Comparison of ENCODE assay signal across 14 mouse cellular contexts in genomic region chr1:61471779-61472578, GRCm38 (mm10).
DNase-seq lines count a peak whose midpoint lies in the region; ATAC-seq and TF ChIP-seq lines count a peak whose summit lies in the region.
"Had no signal": no experiment of that assay in that cellular context is flagged by ENCODE, and none has a peak within 500 bp of the region (broad histone marks: within the 10 kb centered on the region; RNA-seq: fewer than 3 reads in every experiment).

No protein-coding gene starts in this region.

- 35% methylated on average over 6 of the region's 6 CpGs for WGBS in hindbrain, postnatal 0 days

- peak overlapping the region; percentile 16 for H3K4me3 ChIP-seq in hindbrain, postnatal 0 days (ENCODE audit: low read length)
- H3K4me3 ChIP-seq: heart, embryonic 15.5 days; liver, embryonic 12.5 days had no signal

- peak; percentile 70 for ATAC-seq in hindbrain, postnatal 0 days
- ATAC-seq: inflammation-experienced regulatory T-cells, adult 6 months; liver, embryonic 12.5 days; Patski had no signal

- H3K4me1 ChIP-seq in hindbrain, postnatal 0 days (ENCODE audit: insufficient read depth, low read length), result no peaks in the 10 kb centered on the region
- H3K4me1 ChIP-seq: heart, embryonic 15.5 days; liver, embryonic 12.5 days had no signal

- DNase-seq in cerebellum, postnatal 14 days, result peak; percentile 1 to 6
- DNase-seq in cerebellum, postnatal 36 days, result no peak
- peak; percentile 4 for DNase-seq in right cerebral cortex, postnatal 14 days
- no peak for DNase-seq in right cerebral cortex, adult 18-20 months
- DNase-seq in hindbrain, postnatal 0 days (ENCODE audit: low spot score), result peak; percentile 40
- no peak for DNase-seq in adrenal gland, postnatal 10 days
- DNase-seq in heart, adult 11 months, result no peak
- DNase-seq in c-Kit-positive CD71-positive TER-119-positive erythroid progenitor cells, embryonic 14.5 days (ENCODE audit: low spot score), result no peak
- DNase-seq: kidney, postnatal 10 days; thymus, postnatal 4 days had no signal

- H3K9me3 ChIP-seq in hindbrain, postnatal 0 days (ENCODE audit: low read length), result no peaks in the 10 kb centered on the region
- H3K9me3 ChIP-seq: heart, embryonic 15.5 days; liver, embryonic 12.5 days had no signal

- H3K27ac ChIP-seq in hindbrain, postnatal 0 days, result peak overlapping the region; percentile 79
- H3K27ac ChIP-seq: heart, embryonic 15.5 days; liver, embryonic 12.5 days had no signal

- peak overlapping the region; percentile 52 for H3K4me2 ChIP-seq in hindbrain, postnatal 0 days (ENCODE audit: low read depth, low read length)
- H3K4me2 ChIP-seq: heart, embryonic 15.5 days; liver, embryonic 12.5 days had no signal

- TF ChIP-seq CTCF in hindbrain, postnatal 0 days (IDR thresholded peaks at IDR 0.05; ENCODE audit: low read depth), result no peak

- H3K36me3 ChIP-seq in hindbrain, postnatal 0 days (ENCODE audit: insufficient read depth, low read length), result no peaks in the 10 kb centered on the region
- H3K36me3 ChIP-seq: heart, embryonic 15.5 days; liver, embryonic 12.5 days had no signal

- H3K27me3 ChIP-seq in hindbrain, postnatal 0 days (ENCODE audit: insufficient read depth, low read length), result no peaks in the 10 kb centered on the region
- H3K27me3 ChIP-seq: heart, embryonic 15.5 days; liver, embryonic 12.5 days had no signal

- peak overlapping the region; percentile 28; the same call in 1 of the 2 replicates for H3K9ac ChIP-seq in hindbrain, postnatal 0 days (replicated peaks; ENCODE audit: low read length)
- H3K9ac ChIP-seq: heart, embryonic 15.5 days; liver, embryonic 12.5 days had no signal

Comparison
In these comparisons a context has a peak if more than half of its experiments do, and no peak if none do; other contexts are left out.
1. DNase-seq: peak in cerebellum, postnatal 14 days (2 of 2), right cerebral cortex, postnatal 14 days (single experiment) and hindbrain, postnatal 0 days (single experiment); none in cerebellum, postnatal 36 days (0 of 2), right cerebral cortex, adult 18-20 months (single experiment), adrenal gland, postnatal 10 days (single experiment), heart, adult 11 months (single experiment) and c-Kit-positive CD71-positive TER-119-positive erythroid progenitor cells, embryonic 14.5 days (single experiment).